Mouse (Mus musculus): Measurements from ENCODE around the gene Lzts3. TPM values are rescaled to one million over a fixed set of nuclear protein-coding genes. Genes with fewer than 3 reads are reported as not detected.

Lzts3 gene
- polyA plus RNA-seq, 1 experiment from 2014 or later, result 2.0 TPM

GRCm38 (mm10) chr2:130642197-130642660, 374 bp downstream of the Lzts3 start:
- H3K36me3 ChIP-seq (ENCODE audit: control insufficient read depth, insufficient read depth), result no peaks in the 10 kb centered on the region
- peaks cover 5% of the 10 kb centered on the region; the same call in 1 of the 2 replicates for H3K4me1 ChIP-seq (ENCODE audit: control insufficient read depth, insufficient read depth, low read length)
- peak overlapping the region; percentile 59 for H3K4me3 ChIP-seq (ENCODE audit: low read length)
- peaks cover 15% of the 10 kb centered on the region for H3K27me3 ChIP-seq (ENCODE audit: control insufficient read depth, insufficient read depth, low read length)
- peak overlapping the region; percentile 99 for H3K4me2 ChIP-seq (ENCODE audit: low read depth, low read length)
- peak; percentile 30 for ATAC-seq (replicated peaks; ENCODE audit: extremely low read depth, insufficient read depth, low FRiP score)
- H3K9me3 ChIP-seq (replicated peaks; ENCODE audit: control insufficient read depth, low read length), result no peaks in the 10 kb centered on the region
- WGBS, result under 1% methylated on average over 20 of the region's 27 CpGs
- peak overlapping the region; percentile 69 for H3K9ac ChIP-seq (ENCODE audit: low read length)
- no peak overlapping the region for H3K27ac ChIP-seq (ENCODE audit: low read length)

- Histone ChIP-seq H3K9me3 (replicated peaks; ENCODE audit: control insufficient read depth, low read length) (no peaks in the 10 kb centered on the region), H3K27me3 (ENCODE audit: control insufficient read depth, insufficient read depth, low read length) (peaks cover 23% of the 10 kb centered on the region), H3K36me3 (ENCODE audit: control insufficient read depth, insufficient read depth) (no peaks in the 10 kb centered on the region), H3K4me2 (ENCODE audit: low read depth, low read length) (no peak overlapping the region; the same call in 1 of the 2 replicates), H3K4me1 (ENCODE audit: control insufficient read depth, insufficient read depth, low read length) (peaks cover 5% of the 10 kb centered on the region; the same call in 1 of the 2 replicates), H3K9ac (ENCODE audit: low read length) (no peak overlapping the region), H3K4me3 (ENCODE audit: low read length) (no peak overlapping the region), H3K27ac (ENCODE audit: low read length) (no peak overlapping the region)
- ATAC-seq (replicated peaks; ENCODE audit: extremely low read depth, insufficient read depth, low FRiP score), result no peak
- WGBS, result 63% methylated on average over 6 of the region's 6 CpGs
These were observed 1.1 kb downstream of the Lzts3 start for GRCm38 (mm10) chr2:130641351-130642025.

DNA sequence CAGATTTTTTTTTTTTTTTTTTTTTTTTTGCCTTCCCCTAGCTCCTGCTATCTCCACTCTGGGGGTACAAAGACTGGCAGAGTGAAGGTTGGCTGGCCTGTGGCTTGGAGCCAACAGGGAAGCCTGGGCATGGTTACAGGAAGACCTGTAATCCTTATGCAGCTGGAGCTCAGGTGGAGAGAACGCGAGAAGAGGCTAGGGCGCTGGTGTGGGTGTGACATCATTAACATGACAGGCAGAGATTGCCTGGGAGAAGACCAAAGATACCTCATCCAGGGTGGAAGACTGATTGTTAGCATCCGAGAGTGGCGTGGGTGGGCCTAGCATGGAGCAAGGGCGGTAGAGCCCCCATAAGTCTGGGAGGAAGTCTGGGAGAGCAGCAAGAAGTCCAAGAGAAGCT, 3.3 kb downstream of the Lzts3 start:
- Histone ChIP-seq H3K9ac (ENCODE audit: low read length) (no peak overlapping the region), H3K4me2 (ENCODE audit: low read depth, low read length) (no peak overlapping the region), H3K9me3 (replicated peaks; ENCODE audit: control insufficient read depth, low read length) (no peaks in the 10 kb centered on the region), H3K4me1 (ENCODE audit: control insufficient read depth, insufficient read depth, low read length) (peaks cover 17% of the 10 kb centered on the region), H3K27me3 (ENCODE audit: control insufficient read depth, insufficient read depth, low read length) (peaks cover 38% of the 10 kb centered on the region), H3K36me3 (ENCODE audit: control insufficient read depth, insufficient read depth) (no peaks in the 10 kb centered on the region), H3K4me3 (ENCODE audit: low read length) (no peak overlapping the region), H3K27ac (ENCODE audit: low read length) (no peak overlapping the region)
- WGBS, result 75% methylated on average over 6 of the region's 6 CpGs
- ATAC-seq (replicated peaks; ENCODE audit: extremely low read depth, insufficient read depth, low FRiP score), result no peak

DNA sequence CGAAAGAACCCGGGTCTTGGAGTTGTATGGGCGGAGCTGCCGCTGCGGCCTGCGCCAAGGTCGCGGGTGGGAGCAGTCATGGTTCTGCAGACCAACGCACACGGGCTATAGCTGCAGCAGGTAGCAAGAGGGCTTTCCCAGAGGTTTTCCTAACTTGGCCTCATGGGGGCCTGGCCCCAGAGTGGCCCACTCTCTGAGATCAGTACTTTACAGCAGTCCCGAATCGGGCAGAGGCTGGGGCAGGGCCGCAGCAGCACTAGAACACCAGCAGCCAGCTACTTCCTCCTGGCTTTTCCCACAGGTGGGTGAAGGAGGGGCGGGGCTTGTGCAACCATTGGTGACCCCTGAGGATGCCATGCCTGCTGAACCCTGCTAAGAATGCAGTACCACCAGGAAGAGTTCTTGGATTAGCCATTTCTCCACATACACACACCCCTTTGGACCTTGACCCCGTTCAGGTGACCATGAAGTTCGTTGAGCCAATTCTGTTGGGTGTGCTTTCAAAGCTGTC, 4.4 kb downstream of the Lzts3 start:
- no peak for ATAC-seq (replicated peaks; ENCODE audit: extremely low read depth, insufficient read depth, low FRiP score)
- Histone ChIP-seq H3K4me2 (ENCODE audit: low read depth, low read length) (no peak overlapping the region), H3K36me3 (ENCODE audit: control insufficient read depth, insufficient read depth) (no peaks in the 10 kb centered on the region), H3K4me1 (ENCODE audit: control insufficient read depth, insufficient read depth, low read length) (peaks cover 19% of the 10 kb centered on the region), H3K9ac (ENCODE audit: low read length) (no peak overlapping the region), H3K27ac (ENCODE audit: low read length) (no peak overlapping the region), H3K27me3 (ENCODE audit: control insufficient read depth, insufficient read depth, low read length) (peaks cover 47% of the 10 kb centered on the region), H3K9me3 (replicated peaks; ENCODE audit: control insufficient read depth, low read length) (no peaks in the 10 kb centered on the region), H3K4me3 (ENCODE audit: low read length) (no peak overlapping the region)
- WGBS, result 31% methylated on average over 16 of the region's 16 CpGs

GRCm38 (mm10) chr2:130635847-130636246, 6.8 kb downstream of the Lzts3 start:
- no peaks in the 10 kb centered on the region for H3K36me3 ChIP-seq (ENCODE audit: control insufficient read depth, insufficient read depth)
- no peaks in the 10 kb centered on the region for H3K9me3 ChIP-seq (replicated peaks; ENCODE audit: control insufficient read depth, low read length)
- peak overlapping the region; percentile 90 for H3K4me2 ChIP-seq (ENCODE audit: low read depth, low read length)
- peaks cover 47% of the 10 kb centered on the region for H3K27me3 ChIP-seq (ENCODE audit: control insufficient read depth, insufficient read depth, low read length)
- peak; percentile 39 for ATAC-seq (replicated peaks; ENCODE audit: extremely low read depth, insufficient read depth, low FRiP score)
- no peak overlapping the region for H3K27ac ChIP-seq (ENCODE audit: low read length)
- H3K9ac ChIP-seq (ENCODE audit: low read length), result no peak overlapping the region
- peaks cover 14% of the 10 kb centered on the region for H3K4me1 ChIP-seq (ENCODE audit: control insufficient read depth, insufficient read depth, low read length)
- peak overlapping the region; percentile 55; the same call in 1 of the 2 replicates for H3K4me3 ChIP-seq (ENCODE audit: low read length)
- 17% methylated on average over 21 of the region's 21 CpGs for WGBS

DNA sequence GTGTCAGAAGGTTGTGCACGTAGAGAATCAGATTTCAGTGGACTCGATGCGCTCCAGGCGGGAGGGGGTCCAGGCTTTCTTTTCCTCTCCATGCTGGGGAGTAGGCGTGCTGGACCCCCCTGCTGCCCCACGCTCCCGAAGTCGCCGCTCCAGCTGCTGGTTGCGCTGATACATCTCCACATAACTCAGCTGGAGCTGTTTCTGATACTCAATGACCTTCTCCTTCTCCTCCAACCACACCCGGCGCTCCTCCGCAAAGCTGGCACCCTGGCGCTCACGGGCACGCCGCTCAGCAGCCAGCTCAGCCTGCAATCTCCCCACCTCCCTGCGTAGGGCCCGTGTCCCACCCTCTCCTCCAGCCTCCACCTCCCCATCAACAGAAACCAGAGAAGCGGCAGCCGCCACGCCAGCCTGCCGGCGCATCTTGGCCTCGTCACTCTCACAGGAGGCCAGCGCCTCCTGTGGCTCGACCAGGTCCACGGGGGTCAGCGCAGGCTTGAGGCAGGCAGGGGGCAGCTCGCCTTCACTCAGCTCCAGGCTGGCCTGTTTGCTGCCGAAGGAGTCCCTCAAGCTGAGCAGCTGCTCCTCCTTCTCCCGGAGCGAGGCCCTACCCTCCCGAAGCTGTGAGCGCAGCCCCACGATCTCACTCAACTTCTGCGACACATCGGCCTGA, 7.7 kb downstream of the Lzts3 start:
- WGBS, result 4% methylated on average over 37 of the region's 38 CpGs
- Histone ChIP-seq H3K4me1 (ENCODE audit: control insufficient read depth, insufficient read depth, low read length) (peaks cover 14% of the 10 kb centered on the region), H3K27ac (ENCODE audit: low read length) (no peak overlapping the region), H3K36me3 (ENCODE audit: control insufficient read depth, insufficient read depth) (no peaks in the 10 kb centered on the region), H3K4me3 (ENCODE audit: low read length) (peak overlapping the region; percentile 55), H3K4me2 (ENCODE audit: low read depth, low read length) (peak overlapping the region; percentile 90), H3K27me3 (ENCODE audit: control insufficient read depth, insufficient read depth, low read length) (peaks cover 45% of the 10 kb centered on the region), H3K9me3 (replicated peaks; ENCODE audit: control insufficient read depth, low read length) (no peaks in the 10 kb centered on the region), H3K9ac (ENCODE audit: low read length) (peak overlapping the region; percentile 72)
- peak; percentile 15; the same call in 1 of the 2 replicates for ATAC-seq (replicated peaks; ENCODE audit: extremely low read depth, insufficient read depth, low FRiP score)

GRCm38 (mm10) chr2:130634006-130634738, 8.4 kb downstream of the Lzts3 start:
- 24% methylated on average over 14 of the region's 14 CpGs for WGBS
- peak overlapping the region; percentile 90 for H3K4me2 ChIP-seq (ENCODE audit: low read depth, low read length)
- H3K4me3 ChIP-seq (ENCODE audit: low read length), result peak overlapping the region; percentile 55
- H3K27ac ChIP-seq (ENCODE audit: low read length), result no peak overlapping the region
- H3K9ac ChIP-seq (ENCODE audit: low read length), result peak overlapping the region; percentile 72
- no peaks in the 10 kb centered on the region for H3K36me3 ChIP-seq (ENCODE audit: control insufficient read depth, insufficient read depth)
- H3K4me1 ChIP-seq (ENCODE audit: control insufficient read depth, insufficient read depth, low read length), result peaks cover 14% of the 10 kb centered on the region
- H3K9me3 ChIP-seq (replicated peaks; ENCODE audit: control insufficient read depth, low read length), result no peaks in the 10 kb centered on the region
- H3K27me3 ChIP-seq (ENCODE audit: control insufficient read depth, insufficient read depth, low read length), result peaks cover 45% of the 10 kb centered on the region
- ATAC-seq (replicated peaks; ENCODE audit: extremely low read depth, insufficient read depth, low FRiP score), result no peak

DNA sequence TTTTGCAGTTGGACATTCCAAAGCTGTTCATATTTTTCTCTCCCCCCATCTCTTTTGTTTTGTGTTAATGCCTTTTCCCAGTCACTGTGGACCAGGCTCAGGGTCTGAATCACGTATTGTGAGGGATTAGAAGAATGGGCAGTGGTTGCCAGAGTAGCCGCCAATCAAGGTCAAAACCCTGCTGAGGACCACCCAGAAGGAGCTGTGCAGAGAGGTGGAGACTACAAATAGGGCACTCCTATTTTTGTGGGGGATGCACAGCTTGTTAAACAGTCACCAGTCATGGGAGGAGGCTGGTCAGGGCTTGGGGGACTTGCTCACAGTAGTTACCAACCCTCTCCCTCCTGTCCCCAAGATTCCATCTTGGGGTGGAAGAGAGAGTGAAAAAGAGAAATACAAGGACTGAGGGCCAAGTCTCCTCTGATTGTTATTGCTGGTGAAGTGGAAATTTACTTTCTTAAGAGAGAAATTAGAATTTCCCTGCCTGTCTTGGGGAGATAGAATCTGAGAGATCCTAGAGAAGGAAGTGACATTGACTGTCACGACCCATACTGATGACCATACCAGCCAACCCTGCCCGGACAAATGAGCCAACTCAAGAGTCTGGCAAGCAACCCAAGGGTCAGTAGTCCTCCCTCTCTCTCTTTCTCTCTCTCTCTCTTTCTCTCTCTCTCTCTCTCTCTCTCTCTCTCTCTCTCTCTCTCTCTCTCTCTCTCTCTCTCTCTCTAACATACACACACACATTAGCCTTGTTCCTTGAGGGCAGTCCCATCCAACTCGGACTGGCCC, 9.5 kb downstream of the Lzts3 start:
- H3K4me2 ChIP-seq (ENCODE audit: low read depth, low read length), result no peak overlapping the region
- peaks cover 22% of the 10 kb centered on the region for H3K4me1 ChIP-seq (ENCODE audit: control insufficient read depth, insufficient read depth, low read length)
- WGBS, result 58% methylated on average over 5 of the region's 5 CpGs
- ATAC-seq (replicated peaks; ENCODE audit: extremely low read depth, insufficient read depth, low FRiP score), result no peak
- H3K4me3 ChIP-seq (ENCODE audit: low read length), result no peak overlapping the region
- no peak overlapping the region for H3K27ac ChIP-seq (ENCODE audit: low read length)
- no peaks in the 10 kb centered on the region for H3K9me3 ChIP-seq (replicated peaks; ENCODE audit: control insufficient read depth, low read length)
- no peak overlapping the region for H3K9ac ChIP-seq (ENCODE audit: low read length)
- no peaks in the 10 kb centered on the region for H3K36me3 ChIP-seq (ENCODE audit: control insufficient read depth, insufficient read depth)
- peaks cover 40% of the 10 kb centered on the region for H3K27me3 ChIP-seq (ENCODE audit: control insufficient read depth, insufficient read depth, low read length)

All from heart, embryonic 16.5 days (tissue).